Mouse (Mus musculus): ENCODE measurements around the gene Kcnc1.

DNA sequence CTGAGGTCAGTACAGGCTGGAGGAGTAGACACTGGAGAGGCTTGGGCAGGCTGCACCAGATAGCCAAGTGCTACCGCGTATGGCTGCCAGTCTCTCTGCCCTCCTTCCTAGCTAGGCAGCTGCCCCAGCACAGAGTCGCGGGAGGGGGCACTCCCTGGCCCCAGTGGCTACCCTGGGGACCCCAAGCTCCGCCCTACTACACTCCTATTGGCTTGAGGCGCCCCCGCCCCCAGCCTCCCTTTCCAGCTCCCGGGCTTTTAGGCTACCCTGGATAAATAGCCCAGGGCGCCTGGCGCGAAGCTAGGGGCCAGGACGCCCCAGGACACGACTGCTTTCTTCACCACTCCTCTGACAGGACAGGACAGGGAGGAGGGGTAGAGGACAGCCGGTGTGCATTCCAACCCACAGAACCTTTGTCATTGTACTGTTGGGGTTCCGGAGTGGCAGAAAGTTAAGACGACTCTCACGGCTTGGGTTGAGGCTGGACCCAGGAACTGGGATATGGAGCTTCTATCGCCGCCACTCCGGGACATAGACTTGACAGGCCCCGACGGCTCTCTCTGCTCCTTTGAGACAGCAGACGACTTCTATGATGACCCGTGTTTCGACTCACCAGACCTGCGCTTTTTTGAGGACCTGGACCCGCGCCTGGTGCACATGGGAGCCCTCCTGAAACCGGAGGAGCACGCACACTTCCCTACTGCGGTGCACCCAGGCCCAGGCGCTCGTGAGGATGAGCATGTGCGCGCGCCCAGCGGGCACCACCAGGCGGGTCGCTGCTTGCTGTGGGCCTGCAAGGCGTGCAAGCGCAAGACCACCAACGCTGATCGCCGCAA, 19.9 kb upstream of the Kcnc1 start, which contains the start of gene Myod1:
- TF ChIP-seq CTCF (IDR thresholded peaks at IDR 0.05; ENCODE audit: insufficient read depth, low read depth, low read length) (no peak), POLR2A (IDR thresholded peaks at IDR 0.05; ENCODE audit: insufficient read depth, low read depth, low read length) (no peak)

Measured in olfactory bulb, adult 2 months (tissue).